Comparison of ENCODE assay signal across 8 mouse cellular contexts in the genomic region with DNA sequence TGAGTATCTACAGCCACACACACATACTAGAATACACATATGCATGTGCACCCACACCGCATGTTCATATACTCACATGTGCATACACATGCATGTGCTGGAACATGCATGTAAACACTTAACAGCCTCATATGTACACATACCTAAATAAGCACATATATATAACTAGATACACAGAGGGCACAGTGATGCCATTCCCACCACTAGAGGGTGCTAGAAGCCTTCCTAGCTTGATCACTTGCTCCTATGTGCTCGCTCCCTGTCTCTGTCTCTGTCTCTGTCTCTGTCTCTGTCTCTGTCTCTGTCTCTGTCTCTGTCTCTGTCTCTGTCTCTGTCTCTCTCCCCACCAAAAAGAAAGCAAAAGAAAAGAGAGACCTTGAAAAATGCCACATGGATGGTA. TPM values are rescaled to one million over a fixed set of nuclear protein-coding genes. Genes with fewer than 3 reads are reported as not detected.
A peak's percentile ranks its signal among the peaks of the same experiment; 100 is the strongest.
DNase-seq lines count a peak whose midpoint lies in the region; ATAC-seq and TF ChIP-seq lines count a peak whose summit lies in the region.

No protein-coding gene starts in this region.

- H3K4me1 ChIP-seq in neural tube, embryonic 15.5 days = peaks cover 27% of the 10 kb centered on the region

- no peak overlapping the region for H3K4me3 ChIP-seq in neural tube, embryonic 15.5 days (replicated peaks)
- H3K4me3 ChIP-seq in layer of hippocampus, adult 2 months = no peak overlapping the region

- H3K4me2 ChIP-seq in neural tube, embryonic 15.5 days = no peak overlapping the region

- DNase-seq in CD4-positive, CD25-positive, alpha-beta regulatory T cell, adult 2 months (ENCODE audit: low read depth, low spot score) = peak; percentile 88
- DNase-seq in neural tube, embryonic 10.5 days (ENCODE audit: extremely low spot score, low spot score) = peak; percentile 49
- DNase-seq in embryo, embryonic 10.5 days (ENCODE audit: low spot score) = peak; percentile 82
- peak; percentile 51 to 75 for DNase-seq in layer of hippocampus, adult 2 months (ENCODE audit: low spot score in 2 of 2)
- peak; percentile 68 for DNase-seq in testis, postnatal 10 days (ENCODE audit: low spot score)

- WGBS in neural tube, embryonic 15.5 days = 64% methylated on average over 2 of the region's 2 CpGs

- no peak overlapping the region for H3K9ac ChIP-seq in neural tube, embryonic 15.5 days (replicated peaks)

- H3K27ac ChIP-seq in neural tube, embryonic 15.5 days (replicated peaks) = no peak overlapping the region
- no peak overlapping the region for H3K27ac ChIP-seq in layer of hippocampus, adult 2 months

- H3K27me3 ChIP-seq in neural tube, embryonic 15.5 days (replicated peaks) = peaks cover 6% of the 10 kb centered on the region; the same call in 1 of the 2 replicates

- H3K36me3 ChIP-seq in neural tube, embryonic 15.5 days = no peaks in the 10 kb centered on the region

- peak; percentile 87 for TF ChIP-seq CTCF in layer of hippocampus, adult 2 months (conservative IDR thresholded peaks at IDR 0.05)

- H3K9me3 ChIP-seq in neural tube, embryonic 15.5 days (replicated peaks) = no peaks in the 10 kb centered on the region

- ATAC-seq in CD4-positive, CD25-positive, alpha-beta regulatory T cell, adult 4 months = no peak
- ATAC-seq in neural tube, embryonic 15.5 days (ENCODE audit: low FRiP score) = no peak; the same call in 1 of the 2 replicates
- 0 out of 2 replicates have a peak, but pooled peaks have one; percentile 50 for ATAC-seq in megakaryocyte, adult 5-6 weeks (ENCODE audit: poor library complexity, severe bottlenecking)

RNA-seq across cellular contexts. Expression of gene Gna12, which starts 38.8 kb away (rescaled TPM):
- 1 to 10 TPM; 4.3 to 6.0 TPM for polyA plus RNA-seq in CD4-positive, CD25-positive, alpha-beta regulatory T cell, adult 4 months (2017; shearing (Covaris generic))
- 17.7 and 43.8 TPM in 2 replicates for polyA plus RNA-seq in neural tube, embryonic 15.5 days (2015; fragmentation: Nextera tagmentation; extraction: Ambion mirVana)
- 10 to 100 TPM; 78.3 to 80.5 TPM for total RNA-seq in layer of hippocampus, adult 2 months (2021)
- total RNA-seq in megakaryocyte, adult 5-6 weeks (2015) = 21.0 and 24.6 TPM in 2 replicates
- 15.9 and 20.3 TPM in 2 replicates for total RNA-seq in megakaryocyte, adult 5-6 weeks (2017)
